Mouse (Mus musculus): Measurements from ENCODE around the gene Tinag. TPM values are rescaled to one million over a fixed set of nuclear protein-coding genes. Genes with fewer than 3 reads are reported as not detected.
A peak's percentile ranks its signal among the peaks of the same experiment; 100 is the strongest.

Gene Tinag
- polyA plus RNA-seq, 1 experiment from 2014 or later, result 8.3 TPM

DNA sequence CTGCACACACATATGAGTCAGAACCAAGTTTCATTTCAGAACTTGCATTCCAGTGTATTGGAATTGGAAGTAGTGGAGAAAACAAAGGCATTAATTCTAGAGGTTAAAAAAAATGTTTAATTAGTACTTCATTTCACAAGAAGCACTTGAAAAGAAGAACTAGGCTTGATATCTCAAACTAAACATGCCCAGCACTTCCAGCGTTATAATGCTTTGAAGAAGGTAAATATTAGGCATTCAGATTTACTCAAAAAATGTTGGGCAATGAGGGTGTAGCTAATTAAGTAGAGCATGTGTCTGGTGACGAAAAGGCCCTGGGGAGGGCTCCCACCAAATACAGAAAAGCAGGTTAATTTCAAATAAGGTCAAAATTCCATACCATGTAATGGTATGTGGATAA lies 4.1 kb upstream of the Tinag start:
- Histone ChIP-seq H3K9me3 (ENCODE audit: control insufficient read depth) (no peaks in the 10 kb centered on the region), H3K9ac (ENCODE audit: low read depth, low read length) (no peak overlapping the region), H3K27ac (ENCODE audit: low read depth, low read length) (no peak overlapping the region), H3K4me3 (ENCODE audit: low read depth, low read length) (no peak overlapping the region), H3K4me1 (replicated peaks; ENCODE audit: control insufficient read depth, insufficient read depth, low read length) (peaks cover 5% of the 10 kb centered on the region; the same call in 1 of the 2 replicates), H3K36me3 (ENCODE audit: control insufficient read depth, insufficient read depth) (no peaks in the 10 kb centered on the region), H3K27me3 (replicated peaks; ENCODE audit: control insufficient read depth, insufficient read depth, low read length) (no peaks in the 10 kb centered on the region), H3K4me2 (replicated peaks; ENCODE audit: low read depth) (no peak overlapping the region)
- WGBS, result 61% methylated on average over 2 of the region's 2 CpGs
- ATAC-seq, result no peak
- no peak for TF ChIP-seq CTCF (IDR thresholded peaks at IDR 0.05; ENCODE audit: low read depth)

DNA sequence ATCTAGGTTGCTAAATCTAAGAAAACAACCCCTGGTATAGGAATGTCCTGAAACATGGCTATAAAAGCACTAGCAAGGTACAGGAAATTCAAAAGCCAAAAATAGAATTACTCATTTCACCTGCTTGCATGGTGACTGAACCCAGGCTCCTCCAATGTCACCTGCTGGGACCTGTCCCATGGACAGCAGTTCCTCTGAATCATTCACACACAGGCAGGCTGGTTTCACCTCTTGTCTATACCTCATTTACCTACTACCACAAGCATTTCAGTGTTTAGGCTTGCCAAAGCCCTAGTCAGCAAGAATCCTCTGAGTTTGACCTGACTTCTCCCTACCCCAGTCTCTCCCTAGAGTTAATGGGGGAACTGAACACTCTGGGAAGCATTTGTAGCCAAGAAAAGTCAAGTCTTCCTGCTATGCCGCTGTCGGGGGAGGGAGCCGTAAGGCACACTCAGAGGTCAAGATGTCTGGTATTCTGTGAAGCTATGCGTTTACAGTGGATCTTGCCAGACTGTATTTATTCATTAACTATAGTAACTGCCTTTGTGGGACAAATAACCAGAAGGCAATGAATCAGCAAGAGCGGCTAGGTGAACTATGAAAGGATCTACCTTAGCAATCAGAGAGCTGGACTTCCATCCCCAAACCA lies 597 bp upstream of the Tinag start:
- 34% methylated on average over 5 of the region's 5 CpGs for WGBS
- no peak overlapping the region for H3K4me3 ChIP-seq (ENCODE audit: low read depth, low read length)
- H3K27ac ChIP-seq (ENCODE audit: low read depth, low read length), result peak overlapping the region; percentile 87
- peaks cover 5% of the 10 kb centered on the region; the same call in 1 of the 2 replicates for H3K4me1 ChIP-seq (replicated peaks; ENCODE audit: control insufficient read depth, insufficient read depth, low read length)
- no peaks in the 10 kb centered on the region for H3K27me3 ChIP-seq (replicated peaks; ENCODE audit: control insufficient read depth, insufficient read depth, low read length)
- H3K36me3 ChIP-seq (ENCODE audit: control insufficient read depth, insufficient read depth), result no peaks in the 10 kb centered on the region
- H3K9me3 ChIP-seq (ENCODE audit: control insufficient read depth), result no peaks in the 10 kb centered on the region
- ATAC-seq, result peak; percentile 84
- H3K4me2 ChIP-seq (replicated peaks; ENCODE audit: low read depth), result peak overlapping the region; percentile 50
- TF ChIP-seq CTCF (IDR thresholded peaks at IDR 0.05; ENCODE audit: low read depth), result no peak
- H3K9ac ChIP-seq (ENCODE audit: low read depth, low read length), result no peak overlapping the region

DNA sequence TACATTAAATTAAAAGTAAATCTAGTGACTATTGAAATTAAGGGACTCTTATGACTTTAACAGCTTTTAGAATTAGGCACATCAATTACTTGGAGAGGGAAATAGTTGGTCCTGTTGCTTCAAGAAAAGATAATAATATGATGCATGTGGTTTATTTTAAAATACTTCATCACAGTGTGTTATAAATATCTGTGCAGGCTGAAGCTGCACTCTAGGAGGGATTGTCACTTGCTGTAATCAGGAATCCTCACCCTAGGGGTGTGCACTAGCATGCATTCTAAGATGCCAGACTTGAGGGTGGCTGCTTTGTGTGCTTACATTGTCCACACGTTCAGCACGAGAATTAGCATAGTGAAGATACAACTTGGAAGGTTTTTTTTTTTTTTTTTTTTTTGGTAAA lies 10.2 kb downstream of the Tinag start:
- no peak for TF ChIP-seq CTCF (IDR thresholded peaks at IDR 0.05; ENCODE audit: low read depth)
- no peaks in the 10 kb centered on the region for H3K36me3 ChIP-seq (ENCODE audit: control insufficient read depth, insufficient read depth)
- H3K4me3 ChIP-seq (ENCODE audit: low read depth, low read length), result no peak overlapping the region
- H3K9me3 ChIP-seq (ENCODE audit: control insufficient read depth), result no peaks in the 10 kb centered on the region
- H3K27ac ChIP-seq (ENCODE audit: low read depth, low read length), result no peak overlapping the region
- no peak overlapping the region for H3K4me2 ChIP-seq (replicated peaks; ENCODE audit: low read depth)
- ATAC-seq, result no peak
- no peak overlapping the region for H3K9ac ChIP-seq (ENCODE audit: low read depth, low read length)
- 76% methylated on average over 2 of the region's 2 CpGs for WGBS
- no peaks in the 10 kb centered on the region for H3K27me3 ChIP-seq (replicated peaks; ENCODE audit: control insufficient read depth, insufficient read depth, low read length)
- H3K4me1 ChIP-seq (replicated peaks; ENCODE audit: control insufficient read depth, insufficient read depth, low read length), result no peaks in the 10 kb centered on the region

DNA sequence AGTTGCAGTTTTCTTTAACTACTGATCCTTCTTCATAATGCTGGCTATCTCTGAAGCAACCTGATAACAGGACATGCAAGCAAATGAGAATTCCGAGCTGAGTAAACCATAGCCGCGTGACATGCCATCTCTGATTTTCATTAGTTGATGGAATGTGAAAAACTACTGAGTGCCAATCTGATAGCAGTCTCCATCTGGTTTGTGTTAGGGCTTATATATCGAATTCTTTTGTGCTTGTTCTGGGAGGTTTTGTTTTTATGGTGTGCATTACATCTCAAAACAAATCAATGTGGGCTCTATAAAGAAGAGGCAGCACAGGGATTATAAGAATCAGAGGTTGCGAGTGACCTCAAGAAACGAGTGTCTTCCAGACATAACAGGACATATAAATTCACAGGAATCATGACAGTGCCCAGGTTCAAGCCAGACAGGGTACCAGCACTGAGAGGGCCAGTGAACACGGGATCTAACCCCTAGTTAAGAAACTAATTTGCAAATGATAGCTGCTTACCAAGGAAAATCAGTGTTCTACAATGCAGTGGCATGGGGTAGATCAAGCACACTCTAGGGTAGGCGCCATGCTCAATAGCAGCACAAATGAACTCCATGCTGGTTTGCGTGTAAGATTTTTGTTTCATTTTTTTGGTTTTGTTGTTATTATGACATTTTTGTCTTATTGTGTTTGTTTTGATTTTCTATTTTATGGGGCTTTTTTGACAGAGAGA lies 13.0 kb downstream of the Tinag start:
- H3K27ac ChIP-seq (ENCODE audit: low read depth, low read length), result no peak overlapping the region
- H3K36me3 ChIP-seq (ENCODE audit: control insufficient read depth, insufficient read depth), result no peaks in the 10 kb centered on the region
- H3K27me3 ChIP-seq (replicated peaks; ENCODE audit: control insufficient read depth, insufficient read depth, low read length), result no peaks in the 10 kb centered on the region
- no peak for ATAC-seq
- TF ChIP-seq CTCF (IDR thresholded peaks at IDR 0.05; ENCODE audit: low read depth), result no peak
- no peak overlapping the region for H3K4me3 ChIP-seq (ENCODE audit: low read depth, low read length)
- H3K9ac ChIP-seq (ENCODE audit: low read depth, low read length), result no peak overlapping the region
- 70% methylated on average over 9 of the region's 9 CpGs for WGBS
- H3K9me3 ChIP-seq (ENCODE audit: control insufficient read depth), result no peaks in the 10 kb centered on the region
- no peak overlapping the region for H3K4me2 ChIP-seq (replicated peaks; ENCODE audit: low read depth)
- H3K4me1 ChIP-seq (replicated peaks; ENCODE audit: control insufficient read depth, insufficient read depth, low read length), result no peaks in the 10 kb centered on the region

DNA sequence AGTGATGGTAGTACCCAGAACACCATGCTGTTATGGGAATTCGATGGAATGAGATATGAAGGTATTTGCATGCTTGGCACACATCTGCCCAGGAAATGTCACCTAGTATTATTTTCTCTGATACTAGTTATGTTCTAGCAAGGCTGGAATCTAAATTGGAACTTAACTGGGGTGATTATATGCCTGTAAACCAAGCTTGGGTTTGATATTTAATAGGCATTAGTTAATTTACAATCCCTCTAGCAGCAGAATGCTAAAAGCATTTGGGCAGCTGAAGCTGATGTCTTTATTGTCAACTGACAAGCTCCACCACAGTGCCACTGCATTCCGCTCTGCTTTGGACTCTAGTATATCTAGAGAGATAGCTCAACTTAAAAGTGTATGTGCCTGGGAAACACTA lies 20.3 kb downstream of the Tinag start:
- no peak overlapping the region for H3K4me2 ChIP-seq (replicated peaks; ENCODE audit: low read depth)
- no peaks in the 10 kb centered on the region for H3K36me3 ChIP-seq (ENCODE audit: control insufficient read depth, insufficient read depth)
- no peaks in the 10 kb centered on the region for H3K4me1 ChIP-seq (replicated peaks; ENCODE audit: control insufficient read depth, insufficient read depth, low read length)
- WGBS, result 79% methylated on average over 2 of the region's 2 CpGs
- H3K27me3 ChIP-seq (replicated peaks; ENCODE audit: control insufficient read depth, insufficient read depth, low read length), result no peaks in the 10 kb centered on the region
- no peak overlapping the region for H3K9ac ChIP-seq (ENCODE audit: low read depth, low read length)
- no peaks in the 10 kb centered on the region for H3K9me3 ChIP-seq (ENCODE audit: control insufficient read depth)
- no peak overlapping the region for H3K4me3 ChIP-seq (ENCODE audit: low read depth, low read length)
- ATAC-seq, result no peak
- TF ChIP-seq CTCF (IDR thresholded peaks at IDR 0.05; ENCODE audit: low read depth), result no peak
- H3K27ac ChIP-seq (ENCODE audit: low read depth, low read length), result no peak overlapping the region

DNA sequence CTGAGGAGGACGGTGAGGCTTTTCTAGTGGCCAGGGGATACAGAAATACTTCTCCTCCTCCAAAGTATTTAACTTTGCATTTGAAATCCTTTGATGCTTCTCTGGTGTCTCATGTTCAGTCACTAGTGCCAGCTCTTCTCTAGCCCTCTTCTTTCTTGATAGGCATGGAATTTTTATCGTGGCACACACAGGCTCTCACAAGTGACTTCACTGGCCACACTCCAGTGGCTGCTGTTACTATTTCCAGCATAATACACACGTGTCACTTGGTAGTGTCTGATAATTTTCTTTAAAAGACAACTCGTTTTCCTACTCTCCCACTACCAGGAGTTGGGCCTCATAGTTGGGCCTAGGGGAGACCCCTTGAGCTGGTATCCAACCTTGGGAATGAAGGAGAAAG lies 26.7 kb downstream of the Tinag start:
- Histone ChIP-seq H3K9ac (ENCODE audit: low read depth, low read length) (no peak overlapping the region), H3K9me3 (ENCODE audit: control insufficient read depth) (no peaks in the 10 kb centered on the region), H3K4me3 (ENCODE audit: low read depth, low read length) (no peak overlapping the region), H3K4me1 (replicated peaks; ENCODE audit: control insufficient read depth, insufficient read depth, low read length) (no peaks in the 10 kb centered on the region), H3K27ac (ENCODE audit: low read depth, low read length) (no peak overlapping the region), H3K4me2 (replicated peaks; ENCODE audit: low read depth) (no peak overlapping the region), H3K36me3 (ENCODE audit: control insufficient read depth, insufficient read depth) (no peaks in the 10 kb centered on the region), H3K27me3 (replicated peaks; ENCODE audit: control insufficient read depth, insufficient read depth, low read length) (no peaks in the 10 kb centered on the region)
- TF ChIP-seq CTCF (IDR thresholded peaks at IDR 0.05; ENCODE audit: low read depth), result no peak
- 72% methylated on average over 4 of the region's 4 CpGs for WGBS
- ATAC-seq, result no peak
